Mouse (Mus musculus) G1E-ER4 (cell line): ENCODE measurements around the gene Ust. TPM values are rescaled to one million over a fixed set of nuclear protein-coding genes. Genes with fewer than 3 reads are reported as not detected.

Source experiments
- GATA1 ChIP-seq: IDR thresholded peaks from one replicate; pipeline ENCODE4 v1.8.0; 2012; ENCODE audit warnings: low read length, inconsistent platforms
- polyA plus RNA-seq: library from polyadenylated mRNA; stranded (reverse); fragments of >175 nt; gene quantifications from 2 replicates; pipeline ENCODE4 v1.2.3, GENCODE M21; 2012

Gene Ust
- polyA plus RNA-seq, 1 experiment = not detected

DNA sequence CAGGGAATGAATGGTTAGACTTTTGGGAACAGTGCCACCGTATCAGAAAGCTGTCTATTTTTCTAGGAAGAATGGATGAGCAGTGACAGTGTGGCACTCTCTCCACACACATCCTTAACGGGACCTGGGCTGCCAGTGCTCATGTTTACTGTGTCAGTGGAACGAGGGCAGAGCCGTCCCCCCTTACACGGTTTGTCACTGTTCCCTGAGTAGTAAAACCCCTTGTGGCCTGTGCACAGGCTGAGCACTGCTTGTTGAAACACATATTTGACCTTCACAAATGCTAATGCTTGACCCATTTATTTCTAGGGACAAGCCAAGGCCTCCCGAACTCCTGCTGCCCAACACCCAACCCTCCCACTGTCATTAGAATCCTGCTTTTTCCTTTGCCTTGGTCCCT lies 209.2 kb downstream of the Ust start:
- TF ChIP-seq GATA1 = no peak

DNA sequence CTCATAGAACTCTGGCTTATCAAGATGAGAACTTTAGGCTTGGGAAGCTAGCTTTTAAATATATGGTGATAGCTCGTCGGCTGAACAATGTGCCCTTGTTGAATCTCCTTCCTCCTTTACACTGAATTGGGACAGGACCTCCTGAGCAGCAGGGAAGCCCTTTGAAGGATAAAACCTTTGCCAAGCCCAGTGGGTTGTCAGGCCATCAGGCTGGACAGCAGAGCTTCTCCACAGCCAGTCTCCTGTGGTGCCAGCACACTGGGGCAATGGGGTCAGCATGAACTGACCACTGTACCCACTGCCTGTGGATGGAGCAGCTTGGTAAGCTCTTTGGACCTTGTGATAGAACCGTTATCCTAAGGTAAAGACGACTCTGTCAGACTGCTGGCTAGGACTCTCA lies 214.4 kb downstream of the Ust start:
- no peak for TF ChIP-seq GATA1

DNA sequence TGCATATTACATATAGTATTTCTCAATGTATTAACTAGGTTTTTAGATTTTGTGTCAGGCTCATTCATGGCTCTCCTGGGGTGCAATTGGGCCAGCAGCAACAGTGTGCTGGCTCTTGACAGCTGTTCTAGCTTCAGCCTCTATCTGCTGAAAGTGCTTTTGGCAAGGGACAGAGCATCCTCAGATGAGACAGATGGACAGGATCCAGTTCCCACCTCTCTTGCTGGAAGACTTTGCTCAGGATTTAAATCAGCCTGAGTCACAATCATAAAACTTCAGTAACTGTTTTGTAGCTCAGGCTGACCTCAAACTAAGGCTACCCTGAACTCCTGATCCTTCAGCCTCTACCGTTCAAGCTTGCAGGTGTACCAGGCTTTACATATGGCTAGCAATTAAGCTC lies 219.5 kb downstream of the Ust start:
- TF ChIP-seq GATA1 = no peak

DNA sequence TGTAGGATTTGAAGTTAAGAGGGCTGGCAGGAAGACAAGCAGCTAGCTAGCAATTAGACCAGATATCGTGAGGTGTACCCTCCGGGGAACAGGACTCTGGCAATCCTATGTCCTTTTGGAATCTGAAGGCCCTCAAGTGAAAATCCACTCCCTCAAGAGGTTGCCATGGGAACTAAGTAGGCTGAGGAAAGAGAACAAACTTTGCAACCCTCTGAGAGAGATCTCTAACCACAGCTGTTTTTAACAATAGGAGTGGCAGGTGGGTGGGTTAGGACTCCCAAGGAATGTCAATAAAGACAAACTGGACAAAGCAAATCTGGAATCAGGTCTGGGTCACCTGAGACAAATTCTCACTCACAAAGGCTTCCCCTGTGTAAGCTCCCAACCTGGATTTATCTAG lies 221.4 kb downstream of the Ust start:
- no peak for TF ChIP-seq GATA1

DNA sequence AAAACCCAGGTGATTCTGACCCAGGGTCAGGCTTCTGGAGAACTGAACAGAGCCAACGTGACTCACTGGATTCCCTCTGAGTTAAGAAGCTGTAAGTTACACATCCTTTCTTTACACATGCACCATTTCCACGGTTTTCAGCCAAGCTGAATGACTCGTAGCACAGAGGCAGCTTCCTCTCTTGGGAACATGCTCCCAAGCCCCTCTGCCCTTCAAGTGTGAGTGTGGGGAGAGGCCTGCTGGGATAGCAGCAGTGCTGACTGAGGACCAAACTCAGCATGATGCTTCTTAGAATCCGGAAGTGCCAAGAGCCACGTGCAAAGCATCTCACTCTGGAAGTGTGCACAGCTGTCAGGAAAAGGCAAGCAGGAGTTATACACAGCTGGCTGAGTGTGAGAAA lies 228.0 kb downstream of the Ust start:
- no peak for TF ChIP-seq GATA1

DNA sequence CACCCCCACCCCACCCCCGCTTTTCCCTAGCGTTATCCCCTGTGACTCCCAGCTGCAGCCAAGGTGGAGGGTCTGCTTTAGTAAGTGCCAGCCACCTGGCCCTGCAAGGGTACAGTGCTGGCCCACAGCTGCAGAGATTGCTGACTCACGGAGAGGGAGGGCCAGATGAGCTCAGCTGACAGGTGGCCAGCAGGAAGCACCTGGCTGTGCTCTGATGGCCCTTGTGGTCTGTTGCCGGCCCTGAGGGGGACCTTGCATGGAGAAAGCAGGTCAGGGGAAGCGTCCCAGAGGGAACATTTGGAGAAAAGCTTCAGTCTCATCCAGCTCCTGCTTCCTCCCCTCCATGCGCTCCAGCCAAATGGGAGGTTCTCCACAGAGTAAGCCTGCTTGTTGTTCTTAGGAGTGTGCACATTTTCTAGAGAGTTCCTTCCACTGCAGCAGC lies 231.3 kb downstream of the Ust start:
- no peak for TF ChIP-seq GATA1

DNA sequence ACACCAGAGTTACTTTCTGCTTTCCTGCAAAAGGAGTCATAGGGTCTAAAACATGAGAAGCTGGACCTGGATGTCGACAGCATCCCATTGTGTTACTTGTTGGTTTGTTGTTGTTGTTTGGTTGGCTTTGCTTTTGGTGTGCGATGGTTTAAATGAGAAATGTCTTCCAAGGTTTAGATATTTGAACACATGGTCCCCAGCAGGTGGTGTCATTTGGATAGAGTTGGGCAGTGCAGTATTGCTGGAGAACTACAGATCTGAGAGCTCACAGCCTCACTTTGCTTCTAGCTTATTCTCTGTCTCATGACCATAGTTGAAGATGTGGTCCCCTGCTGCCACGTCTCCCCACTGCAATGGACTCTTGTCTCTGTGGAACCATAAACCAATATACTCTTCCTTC lies 234.6 kb downstream of the Ust start:
- TF ChIP-seq GATA1 = no peak

DNA sequence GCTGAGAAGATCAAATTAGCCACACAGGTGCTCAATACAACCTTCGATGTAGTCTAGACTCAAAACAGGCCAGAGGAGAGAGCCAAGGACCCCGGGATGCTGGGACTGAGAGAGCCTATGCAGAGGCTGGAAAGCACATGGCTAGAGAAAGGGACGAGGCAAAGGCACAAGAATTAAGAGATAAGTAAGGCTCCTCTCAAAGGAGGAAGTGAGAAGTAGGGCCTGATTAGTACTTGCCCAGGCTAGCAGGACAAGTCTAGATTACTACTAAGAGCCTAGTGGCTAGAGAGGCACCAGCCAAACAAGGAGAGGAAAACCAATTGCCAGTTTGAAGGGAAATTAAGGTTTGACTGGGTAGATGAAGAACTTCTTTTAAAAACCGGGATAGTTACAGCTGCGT lies 241.5 kb downstream of the Ust start:
- TF ChIP-seq GATA1 = no peak

DNA sequence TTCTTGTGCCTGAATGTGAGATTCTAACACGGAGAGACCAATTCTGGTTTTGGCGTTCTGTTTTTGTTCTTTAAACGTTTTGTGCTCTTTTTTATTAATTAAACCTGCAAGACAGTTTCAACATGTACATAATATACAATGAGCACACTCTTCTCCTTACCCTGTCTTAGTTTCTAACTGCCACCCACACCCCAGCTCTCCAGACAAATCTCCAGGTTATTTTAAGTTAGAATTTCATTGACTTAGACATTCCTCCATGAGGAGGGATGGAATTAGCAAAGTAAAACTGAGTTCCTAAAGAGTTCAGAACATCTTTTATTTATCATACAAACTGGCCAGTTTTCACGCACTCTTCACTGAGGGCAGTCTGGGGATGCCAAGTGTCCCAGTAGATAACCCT lies 248.9 kb downstream of the Ust start:
- no peak for TF ChIP-seq GATA1

DNA sequence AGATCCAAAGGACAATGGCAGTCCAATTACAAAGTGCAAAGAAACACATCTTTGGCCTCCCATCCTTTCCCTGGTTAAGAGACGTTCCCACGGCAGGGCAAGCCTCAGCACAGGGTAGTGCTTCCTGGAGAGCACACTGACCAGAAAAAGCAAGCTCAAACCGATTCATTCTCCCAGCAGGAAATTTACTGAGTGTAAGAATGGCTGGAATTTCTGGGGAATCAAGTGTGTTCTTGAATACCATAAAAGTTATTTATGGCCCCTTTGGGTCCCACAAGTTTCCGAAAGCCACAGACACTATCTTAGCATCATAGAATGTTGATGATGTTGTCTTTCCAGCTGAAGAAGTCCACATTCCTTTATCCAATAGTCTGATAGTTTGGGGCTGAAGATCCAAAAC lies 258.9 kb downstream of the Ust start:
- no peak for TF ChIP-seq GATA1

DNA sequence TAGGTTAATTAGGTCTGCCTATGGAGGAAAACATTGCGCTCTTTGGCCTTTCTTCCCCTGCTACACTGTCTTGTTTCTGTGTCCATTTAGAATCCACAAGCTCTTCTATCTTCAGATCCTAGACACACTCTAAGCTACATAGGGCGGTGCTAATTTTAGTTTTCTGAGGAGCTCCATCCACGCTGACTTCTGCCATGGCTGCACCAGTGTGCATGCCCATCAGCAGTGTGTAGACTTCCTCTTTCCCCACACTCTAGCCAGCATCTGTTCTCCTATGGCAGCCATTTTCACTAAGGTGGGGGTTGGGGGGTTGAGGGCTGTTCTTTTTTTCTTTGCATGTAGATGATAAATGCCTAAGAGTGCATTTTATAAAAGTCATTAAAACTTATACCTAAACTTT lies 268.6 kb downstream of the Ust start:
- TF ChIP-seq GATA1 = no peak

DNA sequence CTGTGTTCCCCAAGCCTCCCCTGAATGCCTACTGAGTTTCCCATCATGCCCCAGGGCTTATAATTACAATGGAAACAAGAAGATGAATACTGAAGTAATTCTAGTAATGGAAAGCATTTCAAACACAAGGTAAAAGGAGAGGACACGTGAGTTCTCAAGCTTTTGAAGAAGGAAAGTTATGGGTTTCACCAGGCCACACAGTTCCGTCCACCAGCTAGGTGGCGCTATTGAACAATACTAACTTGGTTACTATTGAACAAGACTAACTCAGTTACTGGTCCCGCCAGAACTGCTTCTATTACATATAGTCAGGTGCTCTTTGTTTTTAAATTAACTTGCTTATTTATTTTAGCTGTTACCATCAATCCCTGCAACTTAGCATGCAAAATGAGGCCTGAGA lies 276.3 kb downstream of the Ust start:
- no peak for TF ChIP-seq GATA1

DNA sequence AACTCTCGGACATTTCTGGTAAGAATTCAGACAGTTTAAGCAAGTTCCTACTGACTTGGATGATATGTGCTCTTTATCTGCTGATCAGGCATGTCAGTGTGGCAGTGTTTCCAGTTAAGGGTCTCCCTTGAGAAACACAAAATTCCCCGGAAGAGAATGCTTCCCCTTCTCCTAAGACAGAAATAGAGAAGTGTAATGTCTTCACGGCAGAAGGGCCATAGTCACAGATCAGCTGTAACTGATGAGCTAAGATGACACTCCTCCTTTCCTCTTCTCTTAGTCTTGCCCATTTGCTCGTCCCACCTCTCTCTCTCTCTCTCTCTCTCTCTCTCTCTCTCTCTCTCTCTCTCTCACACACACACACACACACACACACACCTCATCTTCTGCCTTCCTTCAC lies 277.9 kb downstream of the Ust start:
- no peak for TF ChIP-seq GATA1

DNA sequence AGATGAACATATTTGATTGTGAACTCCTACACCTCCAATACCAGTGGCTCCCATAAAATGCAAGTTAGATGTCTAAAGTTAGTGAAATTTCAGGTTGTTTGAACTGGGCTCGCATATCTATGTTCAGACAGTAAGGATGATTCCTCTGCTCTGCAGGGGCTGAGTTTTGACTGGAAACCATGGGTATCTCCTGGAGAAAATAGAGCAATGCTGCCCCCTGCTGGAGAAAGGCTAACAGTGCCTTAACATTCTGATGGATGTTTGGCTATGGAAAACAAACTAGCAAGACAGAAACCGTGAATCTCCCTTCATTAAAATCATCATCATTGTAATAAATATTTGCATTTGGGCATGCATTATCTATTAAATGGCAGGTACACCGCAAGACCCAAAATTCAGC lies 278.4 kb downstream of the Ust start:
- TF ChIP-seq GATA1 = no peak

DNA sequence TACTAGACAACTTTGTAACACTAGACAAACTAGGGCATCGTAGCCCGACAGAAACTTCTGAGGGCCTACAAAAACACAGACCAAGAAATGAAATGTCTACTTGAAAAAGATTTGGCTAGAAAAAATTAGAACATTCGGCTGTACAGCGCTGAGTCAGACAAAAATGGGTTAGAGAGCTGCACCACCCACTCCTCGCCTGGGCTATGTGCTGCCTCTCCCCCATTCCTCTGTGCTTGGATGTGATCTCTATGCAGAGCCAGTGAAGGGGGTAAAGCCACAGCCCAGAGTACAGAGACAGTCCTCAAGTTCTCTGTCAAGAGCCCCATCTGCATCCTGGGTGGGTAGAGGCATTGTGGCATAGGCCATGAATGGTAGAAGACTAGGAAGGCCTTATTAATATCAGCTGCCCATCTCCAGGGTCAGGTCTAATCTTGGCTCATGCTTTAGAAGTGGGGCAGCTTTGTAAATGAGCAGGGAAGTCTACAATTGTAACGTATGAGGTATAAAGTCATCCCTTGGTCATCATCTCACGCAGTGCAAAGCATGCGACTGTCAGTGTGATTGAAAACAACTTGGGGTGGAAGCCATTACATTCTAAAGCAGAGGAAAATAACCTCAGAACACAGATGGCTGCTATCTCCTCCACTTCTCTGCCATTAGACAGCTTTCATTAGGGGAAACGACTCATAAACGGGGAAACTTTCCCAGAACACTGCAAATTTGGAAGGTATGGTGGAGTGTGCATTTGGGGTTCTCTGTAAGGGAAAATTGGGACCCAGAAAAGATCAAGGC lies 281.6 kb downstream of the Ust start:
- TF ChIP-seq GATA1 = no peak

DNA sequence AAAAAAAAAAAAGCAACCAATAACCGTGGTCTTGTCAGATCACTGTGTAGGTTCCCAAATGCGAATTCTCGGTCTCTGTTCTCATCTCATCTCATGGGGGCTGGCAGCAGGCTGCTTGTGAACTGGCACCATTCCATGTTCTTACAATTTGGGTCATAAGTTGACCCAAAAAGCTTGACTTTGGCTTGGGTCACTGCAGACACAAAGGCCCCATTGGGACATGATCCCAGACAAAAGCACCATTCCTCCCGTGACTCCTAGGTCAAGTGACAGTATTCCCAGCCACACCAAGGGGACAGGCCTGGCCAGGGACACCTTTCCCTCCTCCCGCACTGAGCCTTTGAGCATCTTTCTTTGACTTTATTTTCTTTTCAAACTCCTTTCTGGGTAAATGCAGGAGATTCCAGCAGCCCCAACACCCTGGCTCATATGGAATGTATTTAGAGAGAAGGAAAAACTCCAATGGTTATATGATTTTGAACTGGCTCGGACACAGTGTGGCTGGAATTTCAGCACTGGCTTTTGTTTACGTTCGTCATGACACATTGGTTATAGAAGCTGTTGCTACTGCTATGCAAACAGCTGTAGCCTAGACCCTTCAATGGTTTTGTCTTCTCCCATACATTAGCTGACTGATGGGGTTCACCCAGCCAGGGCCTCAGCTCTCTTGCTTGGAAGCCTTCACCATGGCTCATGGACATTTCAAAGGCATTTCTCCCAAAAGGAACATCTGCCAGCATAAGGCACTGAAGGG lies 285.3 kb downstream of the Ust start:
- no peak for TF ChIP-seq GATA1

DNA sequence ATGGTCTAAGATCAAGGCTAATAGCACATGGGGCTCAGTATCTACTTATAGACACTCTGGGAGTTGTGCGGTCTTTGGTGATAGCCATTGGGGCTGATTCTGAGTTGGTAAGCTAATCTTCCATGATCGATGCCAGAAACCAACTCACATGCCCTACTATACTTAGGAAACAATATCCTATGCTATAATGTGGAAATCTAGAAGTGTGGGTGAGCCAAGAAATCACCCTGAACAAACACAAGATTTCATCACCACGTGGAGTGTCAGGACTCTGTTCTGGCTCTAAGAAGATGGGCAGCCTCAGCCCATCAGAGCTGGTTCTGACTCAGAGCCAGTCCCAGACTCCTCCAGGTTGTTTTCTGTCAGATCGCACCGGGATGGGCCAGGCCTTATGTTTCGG lies 286.1 kb downstream of the Ust start:
- no peak for TF ChIP-seq GATA1

DNA sequence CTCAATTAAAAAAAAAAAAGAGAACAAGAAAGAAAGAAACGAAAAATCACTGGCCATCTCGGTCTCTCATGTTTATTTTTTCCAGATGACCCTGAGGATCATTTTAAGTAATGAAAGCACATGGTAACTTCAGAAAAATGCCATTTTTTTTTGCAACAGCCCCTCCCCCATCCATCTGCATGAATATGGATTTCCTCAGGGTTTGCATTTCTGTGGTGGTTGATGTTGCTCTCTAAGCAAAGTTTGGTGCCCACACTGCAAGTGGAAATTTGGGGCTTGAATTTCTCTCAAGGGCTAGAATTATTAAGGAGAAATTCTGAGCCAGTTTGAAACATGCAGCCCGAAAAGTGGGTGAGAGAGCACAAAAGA lies 290.3 kb downstream of the Ust start:
- no peak for TF ChIP-seq GATA1
